Mouse (Mus musculus) granulocyte monocyte progenitor cell, adult 5-6 weeks (primary cell): ENCODE data around the gene Inpp5b. TPM values are rescaled to one million over a fixed set of nuclear protein-coding genes. Genes with fewer than 3 reads are reported as not detected.
"Not testable (repeated sequence)": the region's sequence is repeated elsewhere in the genome, so short reads cannot be mapped to it uniquely, and the experiment has no call there.

Experiments
- ATAC-seq: replicated peaks from 2 replicates; pipeline ENCODE4 v1.8.0; 2016; ENCODE audit warnings: mild to moderate bottlenecking, moderate TSS enrichment, inconsistent platforms; ENCODE audit not compliant: poor library complexity, severe bottlenecking
- total RNA-seq, 2 experiments: library from RNA; stranded (forward) in 1 of 2; stranded (reverse) in 1 of 2; fragments of 200-712, 200-1000 nt in 1 of 2; fragments of >200 nt in 1 of 2; fragmentation: Nextera tagmentation in 1 of 2; gene quantifications; 2 replicates each; pipeline ENCODE4 v1.2.3; 2014 to 2017

Inpp5b gene
- total RNA-seq, 2 experiments from 2014 or later: 24.6 to 31.5 TPM

DNA sequence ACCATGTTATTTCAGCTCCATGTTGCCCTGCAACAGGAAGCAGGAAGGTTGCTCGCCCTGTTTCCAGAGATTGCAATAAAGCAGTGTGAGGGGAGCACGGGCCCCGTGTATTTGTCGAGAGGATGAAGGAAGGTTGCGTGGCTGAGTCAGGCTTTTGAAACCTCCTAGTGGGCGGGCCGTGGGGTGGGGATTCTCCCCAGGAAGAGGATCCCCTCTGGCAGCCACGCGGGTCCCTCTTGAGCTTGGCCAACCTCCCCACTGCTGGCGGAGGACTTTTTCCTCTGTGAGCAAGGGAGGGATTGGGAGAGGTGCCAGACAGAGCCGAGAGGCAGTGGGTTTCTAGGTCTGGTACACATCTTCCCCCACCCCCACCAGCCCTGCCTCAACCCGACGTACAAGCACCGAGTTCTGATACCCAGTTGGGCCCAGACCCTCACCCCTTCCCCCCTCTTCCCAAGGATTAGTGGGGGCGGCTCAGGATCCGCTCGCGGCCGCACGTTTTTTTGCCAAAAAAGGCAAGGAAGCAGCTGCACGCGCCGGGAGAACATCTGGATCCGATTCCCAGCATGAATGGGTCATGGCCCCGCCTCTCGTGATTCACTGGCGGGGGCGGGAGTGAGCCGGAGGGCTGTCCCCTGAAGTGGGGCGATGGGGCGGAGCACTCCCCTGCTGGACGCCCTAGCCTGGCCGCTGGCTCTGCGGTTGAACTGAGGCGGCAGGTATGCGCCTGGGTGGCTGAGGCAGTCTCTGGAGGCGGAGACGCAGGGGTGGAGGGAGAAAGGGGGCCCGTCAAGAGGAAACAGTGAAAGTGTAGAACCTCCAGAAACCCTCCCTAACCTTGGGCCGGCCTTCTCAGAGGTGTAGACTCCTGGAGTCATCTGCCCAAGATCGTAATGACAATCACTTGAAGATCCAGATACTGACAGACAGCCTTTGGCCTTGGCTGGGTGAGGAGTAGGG lies 32.9 kb upstream of the Inpp5b start:
- ATAC-seq: peak; percentile 64

DNA sequence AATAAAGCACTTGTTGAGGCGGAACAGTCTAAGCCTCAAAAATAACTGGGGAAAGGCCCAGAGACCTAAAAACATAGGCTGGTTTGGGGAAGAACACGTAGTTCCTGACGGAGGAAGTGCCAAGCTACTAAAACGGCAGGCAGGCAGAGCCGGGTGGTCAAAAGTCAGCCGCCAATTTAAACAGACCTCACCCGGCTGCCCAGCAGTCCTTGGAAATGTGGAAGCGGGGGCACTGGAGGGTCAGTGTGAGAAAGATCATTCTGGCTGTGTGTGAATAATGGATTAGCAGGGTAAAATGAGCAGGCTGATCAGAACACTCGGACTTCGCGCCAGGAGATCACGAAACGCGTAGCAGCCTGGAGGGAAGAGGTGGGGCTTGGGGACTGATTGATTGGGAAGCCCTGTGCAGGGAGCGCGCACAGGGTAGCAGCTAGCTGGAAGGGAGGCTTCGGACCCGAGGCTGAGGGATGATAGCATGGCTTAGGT lies 31.6 kb upstream of the Inpp5b start:
- ATAC-seq: 0 out of 2 replicates have a peak, but pooled peaks have one; percentile 5

DNA sequence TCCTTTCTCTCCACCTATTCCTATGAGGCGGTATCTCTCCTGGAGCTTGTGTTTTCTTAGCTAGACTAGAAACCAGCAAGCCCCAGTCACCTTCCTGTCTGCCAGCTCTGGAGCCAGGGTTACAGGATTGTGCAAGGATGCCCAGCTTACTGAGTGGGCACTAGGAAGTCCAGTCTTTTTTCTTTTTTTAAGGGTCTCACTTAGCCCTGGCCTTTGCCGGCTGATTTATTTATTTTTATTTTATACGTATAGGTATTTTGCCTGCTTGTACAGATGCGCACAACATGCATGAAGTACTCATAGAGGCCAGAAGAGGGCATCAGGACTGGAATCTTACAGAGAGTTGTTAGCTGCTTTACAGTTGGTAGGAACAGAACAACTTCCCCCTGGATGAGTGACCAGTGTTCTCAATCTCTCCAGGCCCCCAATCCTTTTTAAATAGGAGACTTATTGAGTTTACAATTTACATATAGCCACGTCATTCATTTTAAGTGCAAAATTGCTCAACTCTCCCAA lies 30.8 kb upstream of the Inpp5b start:
- ATAC-seq: peak; percentile 28

DNA sequence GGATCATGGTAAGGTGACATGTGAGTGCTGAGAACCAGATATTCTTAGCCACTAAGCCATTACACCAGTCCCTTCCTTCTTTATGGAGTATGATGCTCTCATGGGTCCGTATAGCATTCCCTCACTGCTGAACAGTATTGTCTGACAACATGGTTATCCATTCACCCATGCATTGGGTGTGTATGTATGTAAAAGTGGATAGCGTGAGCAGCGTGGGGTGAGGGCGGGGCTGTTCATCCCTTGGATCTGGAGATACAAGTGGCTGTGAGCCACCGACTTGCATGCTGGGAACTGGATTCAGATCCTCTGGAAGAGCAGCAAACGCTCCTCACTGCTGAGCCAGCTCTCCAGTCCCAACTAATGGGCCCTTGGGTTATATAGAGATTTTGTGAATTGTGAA lies 29.0 kb upstream of the Inpp5b start:
- no peak for ATAC-seq

DNA sequence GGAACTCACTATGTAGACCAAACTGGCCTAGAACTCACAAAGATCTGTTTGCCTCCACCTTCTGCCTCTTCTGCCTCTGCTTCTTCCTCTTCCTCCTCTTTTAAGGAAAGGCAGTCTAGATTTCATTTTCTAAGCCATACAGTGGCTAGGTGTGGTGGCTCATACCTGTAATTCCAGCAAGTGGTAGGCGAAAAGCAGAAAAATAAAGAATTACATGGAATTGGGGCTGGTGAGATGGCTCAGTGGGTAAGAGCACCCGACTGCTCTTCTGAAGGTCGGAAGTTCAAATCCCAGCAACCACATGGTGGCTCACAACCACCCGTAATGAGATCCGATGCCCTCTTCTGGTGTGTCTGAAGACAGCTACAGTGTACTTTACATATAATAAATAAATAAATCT lies 27.8 kb upstream of the Inpp5b start:
- not testable (repeated sequence) for ATAC-seq

DNA sequence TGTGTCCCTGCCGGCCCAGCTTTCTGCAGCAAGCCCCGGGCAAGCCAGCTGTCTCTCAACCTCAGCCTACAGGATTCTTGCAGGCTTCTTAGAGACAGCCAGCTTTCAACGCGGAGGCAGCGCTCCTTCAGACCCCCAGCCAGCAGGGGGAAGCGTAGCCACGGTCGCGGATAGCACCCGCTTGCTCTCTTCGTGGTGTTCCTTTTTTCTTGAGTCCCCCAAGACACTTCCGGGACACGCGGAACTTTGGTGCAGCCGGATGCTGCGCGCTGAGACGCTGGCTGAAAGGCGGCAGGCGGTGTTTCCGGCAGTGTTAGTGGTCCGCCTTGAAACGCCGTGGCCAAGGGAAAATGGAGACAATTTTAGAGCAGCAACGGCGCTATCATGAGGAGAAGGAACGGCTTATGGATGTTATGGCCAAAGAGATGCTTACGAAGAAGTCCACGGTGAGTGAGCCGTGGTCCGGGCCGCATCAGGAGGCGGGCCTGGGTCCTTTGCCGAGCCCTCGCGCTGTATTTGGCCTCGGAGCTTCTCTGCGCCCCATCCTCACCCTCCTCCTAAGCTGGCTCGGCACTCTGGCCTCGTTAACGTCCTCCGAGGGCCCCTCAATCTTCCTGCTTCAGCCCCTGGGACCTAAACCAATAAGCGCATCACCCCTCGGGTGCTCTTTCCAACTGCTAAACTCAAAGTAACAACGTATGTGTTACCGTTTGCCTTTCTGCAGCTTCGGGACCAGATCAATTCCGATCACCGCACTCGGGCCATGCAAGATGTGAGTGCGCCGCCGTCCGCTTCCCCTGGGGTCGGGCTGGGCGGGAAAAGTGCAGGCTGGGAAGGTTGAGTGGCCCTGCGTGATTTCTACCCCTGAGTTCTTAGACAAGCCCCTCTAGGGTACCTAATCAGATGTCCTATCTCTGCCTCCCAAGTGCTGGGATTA lies 26.8 kb upstream of the Inpp5b start, which contains the start of gene Sf3a3:
Gene Sf3a3, plus strand, starts transcription at position 232 of the 937 bp plus-strand sequence.
- ATAC-seq: peak; percentile 88

DNA sequence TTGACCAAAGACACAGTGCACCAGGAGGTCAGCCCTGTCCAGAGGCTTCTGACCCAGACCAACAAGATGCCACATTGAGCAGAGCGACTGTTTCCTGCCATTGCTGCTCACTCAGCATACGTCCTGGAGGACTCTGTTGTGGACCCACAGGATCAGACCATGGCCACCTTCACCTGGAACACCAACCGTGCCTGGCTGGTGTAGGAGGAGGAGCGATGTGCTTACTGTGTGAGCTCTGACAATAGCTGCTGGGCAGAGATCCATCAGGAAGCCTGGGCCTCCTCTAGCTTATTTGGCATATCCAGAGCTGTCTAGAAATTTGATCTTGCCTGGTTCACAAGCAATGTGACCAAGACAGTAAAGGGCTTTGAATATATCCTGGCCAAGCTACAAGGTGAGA lies 22.5 kb upstream of the Inpp5b start:
- no peak for ATAC-seq

DNA sequence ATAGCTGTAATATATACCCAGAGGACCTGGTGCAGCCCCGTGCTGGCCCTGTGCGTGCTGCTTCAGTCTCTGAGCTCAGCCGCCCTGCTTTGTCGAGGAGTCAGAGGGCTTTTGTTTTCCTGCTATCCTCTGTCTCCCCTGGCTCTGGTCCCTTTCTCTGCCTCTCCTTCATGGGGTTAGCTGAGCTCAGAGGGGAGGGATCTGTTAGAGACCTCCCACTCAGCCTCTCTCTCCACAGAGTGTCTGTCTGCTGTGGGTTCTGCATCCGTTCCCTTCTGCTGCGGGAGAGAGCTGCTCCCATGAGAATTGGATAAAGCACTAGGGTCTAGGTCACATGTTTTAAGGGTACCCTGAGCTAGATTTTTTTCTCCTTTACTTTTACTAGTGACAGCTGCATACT lies 15.5 kb upstream of the Inpp5b start:
- no peak for ATAC-seq

DNA sequence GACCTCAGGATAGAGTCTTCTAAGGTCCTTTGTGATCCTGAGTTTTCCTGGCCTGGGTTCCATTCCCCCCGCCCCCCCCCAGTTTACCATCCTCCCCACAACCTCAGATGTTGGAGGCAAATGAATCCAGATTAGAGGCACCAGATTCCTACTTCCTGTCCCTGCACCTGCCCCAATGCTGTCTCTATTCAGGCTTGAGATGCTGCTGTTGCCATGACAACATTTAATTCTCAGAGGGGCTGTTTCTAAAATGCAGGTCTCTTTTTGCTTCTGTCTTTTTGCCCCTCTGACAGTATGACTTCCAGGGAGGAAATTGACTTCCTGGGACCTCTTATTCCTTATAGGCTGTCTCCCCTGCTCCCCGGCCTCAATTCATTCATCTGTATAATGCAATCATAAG lies 4.7 kb upstream of the Inpp5b start:
- ATAC-seq: no peak

DNA sequence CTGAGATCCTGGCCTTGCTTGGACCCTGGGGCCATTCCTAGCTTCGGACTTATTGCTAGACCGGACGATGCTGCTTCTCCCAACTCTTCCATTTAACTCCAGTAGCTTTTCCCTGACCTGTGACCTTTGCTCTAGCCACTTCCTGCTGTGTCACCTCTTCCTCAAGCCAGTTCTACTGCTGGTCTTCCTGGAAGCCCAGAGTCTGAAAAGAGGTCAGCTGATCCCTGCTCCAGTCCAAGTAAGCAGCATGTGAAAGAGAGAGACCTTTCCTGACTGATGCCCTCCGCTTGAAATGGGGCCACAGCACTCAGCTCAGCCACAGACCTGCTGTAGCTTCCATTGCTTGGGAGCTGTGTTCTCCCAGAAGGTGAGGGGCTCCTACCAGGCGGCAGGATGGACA lies 4.2 kb upstream of the Inpp5b start:
- no peak for ATAC-seq

DNA sequence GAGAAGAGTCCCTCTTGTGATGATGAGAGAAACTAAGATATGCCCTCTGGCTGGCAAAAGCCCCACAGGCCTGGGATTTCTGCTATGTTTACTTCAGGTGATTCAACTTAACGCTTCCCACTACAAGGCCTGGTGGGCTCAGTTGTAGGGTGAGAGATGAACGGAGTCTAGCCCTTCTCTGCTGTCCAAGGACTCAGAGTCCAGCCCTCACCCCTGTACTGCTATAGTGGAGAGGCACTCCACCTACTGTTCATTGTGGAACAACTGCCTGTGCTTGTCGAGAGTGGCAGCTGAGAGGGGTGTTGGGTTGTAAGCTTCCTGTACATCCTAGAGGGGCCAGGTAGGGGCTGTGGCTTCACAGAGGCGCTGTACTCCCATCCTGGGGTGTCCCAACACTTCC lies 3.6 kb upstream of the Inpp5b start:
- ATAC-seq: no peak

DNA sequence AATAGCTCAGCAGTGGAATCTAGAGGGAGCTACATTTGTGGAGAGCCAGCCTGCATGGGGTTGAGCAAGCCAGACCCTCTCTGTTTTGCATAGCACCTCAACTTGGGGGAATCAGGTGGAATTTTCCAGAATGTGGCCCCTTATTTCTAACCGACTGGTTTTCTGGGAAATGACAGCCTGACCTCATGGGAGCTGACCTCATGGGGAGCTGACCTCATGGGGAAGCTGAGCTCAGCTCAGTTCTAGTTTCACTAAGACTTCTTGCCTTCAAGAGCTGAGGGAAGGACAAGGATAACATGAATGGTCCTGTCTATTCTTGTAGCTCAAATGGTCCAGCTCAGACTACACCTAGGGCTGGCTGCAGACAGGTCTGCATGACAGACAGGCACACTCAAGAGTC lies 2.9 kb upstream of the Inpp5b start:
- no peak for ATAC-seq

DNA sequence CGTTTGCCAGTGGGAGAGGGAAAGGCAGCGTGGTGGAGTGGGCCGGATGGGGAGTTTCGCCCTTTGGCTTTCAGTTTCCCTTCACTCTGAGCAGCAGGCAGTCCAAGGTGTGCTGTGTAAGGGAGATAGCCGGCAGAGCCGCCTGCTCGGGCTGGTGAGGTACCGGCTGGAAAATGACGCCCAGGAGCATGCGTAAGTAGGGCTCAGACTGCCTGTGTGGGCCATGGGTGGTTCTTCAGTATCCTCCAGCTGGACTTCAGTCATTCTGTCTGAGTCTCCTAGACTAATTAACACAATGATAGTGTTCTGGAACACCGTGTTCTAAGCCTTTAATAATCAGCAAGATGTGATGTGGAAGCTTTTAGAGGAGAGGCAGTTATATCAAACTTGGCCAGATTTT lies 1.2 kb downstream of the Inpp5b start:
- ATAC-seq: no peak

DNA sequence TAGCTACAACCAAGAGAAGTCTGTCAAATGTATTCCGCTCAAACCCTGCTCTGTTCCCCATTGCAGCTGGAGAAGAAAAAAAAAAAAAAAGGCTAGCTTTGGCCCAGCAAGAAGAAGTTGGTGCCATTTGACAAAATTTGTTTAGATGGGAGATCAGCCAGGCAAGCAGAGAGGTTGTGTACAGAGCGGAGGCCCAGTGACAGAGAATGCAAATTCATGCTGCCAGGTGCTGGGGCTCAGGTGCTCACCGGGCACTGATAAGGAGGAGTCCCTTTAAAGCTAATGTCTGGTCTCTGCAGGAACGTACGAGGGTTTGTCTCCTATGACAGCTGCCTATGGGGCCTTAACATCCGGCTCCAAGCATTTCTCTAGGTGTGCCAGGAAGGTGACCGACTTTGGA lies 4.9 kb downstream of the Inpp5b start:
- ATAC-seq: no peak

DNA sequence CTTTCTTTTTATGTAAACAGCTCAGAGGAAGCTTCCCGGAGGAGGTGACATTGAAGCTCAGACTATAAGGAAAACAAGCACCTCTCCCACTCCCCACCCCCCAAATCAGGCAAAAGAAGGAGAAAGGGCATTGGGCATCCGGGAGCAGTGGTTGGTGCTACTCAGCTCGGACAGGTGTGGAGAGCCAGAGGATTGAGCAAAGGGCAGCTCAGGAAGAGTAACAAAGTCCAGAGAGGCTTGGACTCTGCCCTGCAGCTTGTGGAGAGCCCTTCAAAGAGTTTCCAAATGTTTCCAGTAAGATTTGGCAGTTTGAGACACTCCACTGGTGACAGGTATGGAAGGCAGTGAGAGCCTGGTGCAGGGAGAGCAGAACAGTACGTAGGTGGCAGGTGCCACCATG lies 6.2 kb downstream of the Inpp5b start:
- ATAC-seq: no peak

DNA sequence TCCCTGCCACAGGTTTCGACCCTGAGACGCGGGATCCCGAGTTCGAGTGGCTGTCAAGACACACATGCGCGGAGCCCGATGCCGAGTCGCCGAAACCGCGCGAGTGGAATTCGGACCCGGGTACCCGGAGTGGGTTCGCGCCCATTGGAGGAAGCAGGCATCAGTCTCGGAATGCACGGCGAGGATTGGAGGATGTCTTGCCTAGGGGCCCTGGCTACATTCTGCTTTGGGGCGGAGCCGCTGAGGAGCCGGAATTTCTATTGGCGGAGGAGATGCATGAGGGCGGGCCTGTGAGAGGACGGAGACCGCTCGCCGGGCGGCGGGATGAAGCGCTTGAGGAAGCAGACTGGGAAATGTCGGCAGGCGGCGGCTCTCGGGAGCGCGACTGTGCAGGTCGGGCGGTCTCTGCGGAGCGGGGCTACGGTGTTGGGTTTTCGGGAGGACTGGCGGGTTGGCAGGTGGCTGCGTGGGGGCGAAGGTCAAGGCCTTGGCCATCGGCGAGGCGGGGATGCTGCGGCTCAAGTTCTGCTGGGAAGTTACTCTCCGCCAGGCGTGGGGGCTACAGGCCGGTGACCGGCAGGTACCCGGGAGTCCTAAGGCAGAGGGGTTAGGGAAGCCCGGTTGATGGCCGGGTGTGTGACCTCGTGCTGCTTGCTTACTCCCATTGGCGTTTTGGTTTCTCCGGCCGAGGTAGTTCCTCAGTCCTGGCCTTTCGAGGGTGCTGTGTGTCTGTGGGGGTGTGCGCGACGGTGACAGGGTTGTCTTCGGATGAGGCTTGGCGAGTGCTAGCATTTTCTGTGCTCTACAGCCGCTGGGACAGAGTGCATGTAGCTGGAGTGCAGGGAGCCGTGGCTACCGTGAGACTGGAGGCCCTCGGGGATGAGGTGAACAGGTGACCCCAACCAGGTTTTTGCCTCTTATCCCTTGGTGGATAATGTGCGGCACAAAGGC lies 9.9 kb downstream of the Inpp5b start:
- peak; percentile 90 for ATAC-seq

DNA sequence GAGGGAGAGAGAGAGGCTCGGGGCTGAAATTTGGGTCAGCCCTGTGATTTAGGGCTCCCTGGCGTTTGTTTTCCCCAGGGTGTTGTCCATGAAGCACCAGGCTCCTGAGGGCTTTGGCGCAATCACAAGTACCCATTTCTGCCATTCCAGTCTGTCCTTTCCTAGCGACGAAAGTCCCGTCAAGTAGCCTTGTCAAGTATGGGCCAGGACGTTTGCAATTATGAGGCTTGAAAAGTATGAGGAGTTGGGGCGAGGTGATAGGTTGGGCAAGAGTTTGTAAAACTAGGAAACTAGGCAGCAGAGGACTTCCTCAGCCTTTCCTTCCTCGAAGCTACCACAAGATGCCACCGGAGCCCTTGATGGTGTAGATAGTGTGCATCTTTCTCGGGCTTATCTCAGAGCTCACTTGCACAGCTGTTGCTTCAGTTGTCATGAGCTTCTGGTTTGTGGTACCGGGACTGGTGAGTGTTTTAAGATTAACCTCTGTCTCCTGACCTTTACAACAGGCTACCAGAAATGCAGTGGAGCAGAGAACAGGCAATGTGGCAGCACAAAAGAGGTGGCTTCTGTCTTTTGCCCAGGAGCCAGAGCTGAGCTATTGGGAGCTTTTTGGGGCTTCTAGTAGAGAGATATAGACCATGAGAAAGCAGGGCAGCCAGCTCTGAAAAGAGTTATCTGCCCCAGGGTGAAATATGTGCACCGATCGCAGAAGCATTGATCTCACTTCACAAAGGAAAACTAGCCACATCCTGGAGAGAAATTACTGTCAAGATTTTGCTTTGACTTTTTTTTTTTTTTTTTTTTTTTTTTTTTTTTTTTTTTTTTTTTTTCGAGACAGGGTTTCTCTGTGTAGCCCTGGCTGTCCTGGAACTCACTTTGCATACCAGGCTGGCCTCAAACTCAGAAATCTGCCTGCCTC lies 10.9 kb downstream of the Inpp5b start:
- peak; percentile 63 for ATAC-seq

DNA sequence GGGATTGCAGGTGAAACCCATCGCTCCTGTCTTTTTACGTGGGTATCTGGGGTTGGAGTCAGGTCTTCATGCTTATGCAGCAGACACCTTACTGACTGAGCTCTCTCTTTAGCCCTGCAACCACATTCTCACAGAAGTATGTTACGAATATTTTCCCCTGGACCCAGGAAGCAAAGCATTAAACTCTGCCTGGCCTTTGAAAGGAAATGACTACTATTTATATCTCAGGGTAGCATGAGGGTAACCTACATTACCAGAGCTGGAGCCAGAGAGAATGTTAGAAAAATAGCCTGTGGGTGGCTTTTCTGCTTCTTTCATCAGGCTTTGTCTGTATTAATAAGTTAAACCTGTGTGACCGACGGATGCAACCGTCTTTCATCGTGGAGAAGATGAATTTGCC lies 13.9 kb downstream of the Inpp5b start:
- ATAC-seq: no peak
